ENCODE assay signal across 29 mouse cellular contexts in the genomic region with DNA sequence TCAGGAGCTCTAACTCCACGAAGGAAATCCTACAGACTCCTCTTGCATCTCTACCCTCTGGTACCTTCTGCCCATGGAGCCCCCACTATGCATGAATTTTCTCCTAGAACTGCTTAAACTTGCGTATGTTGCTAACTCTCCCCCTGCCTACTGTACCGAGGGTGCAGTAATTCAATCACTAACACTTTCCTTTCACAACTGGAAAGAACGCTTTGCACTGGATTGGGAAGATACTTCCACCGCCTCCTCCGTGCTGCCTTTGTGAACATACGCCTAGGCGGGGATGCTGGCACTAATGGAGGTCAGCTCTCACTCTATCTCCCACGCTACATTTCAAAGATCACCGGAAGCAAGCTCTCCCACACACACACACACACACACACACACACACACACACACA.
"Had no signal": no experiment of that assay in that cellular context is flagged by ENCODE, and none has a peak within 500 bp of the region (broad histone marks: within the 10 kb centered on the region; RNA-seq: fewer than 3 reads in every experiment).

No protein-coding gene starts in this region.

- DNase-seq: gastrocnemius, adult 2 months; gastrocnemius, postnatal 10 days; gastrocnemius, postnatal 25 days; heart, adult 2 months; heart, postnatal 4 days; kidney, adult 11 months; kidney, adult 2 months; kidney, adult 9 months; kidney, postnatal 14 days; kidney, postnatal 36 days; layer of hippocampus, adult 9-11 months; layer of hippocampus, postnatal 36 days; left cerebral cortex, postnatal 4 days had no signal

- H3K4me1 ChIP-seq: heart, embryonic 13.5 days; heart, embryonic 15.5 days; hindbrain, embryonic 10.5 days; hindbrain, embryonic 12.5 days; intestine, embryonic 15.5 days; kidney, embryonic 15.5 days; limb, embryonic 13.5 days; limb, embryonic 15.5 days; liver, embryonic 12.5 days had no signal

- H3K9me3 ChIP-seq: heart, embryonic 13.5 days; heart, embryonic 15.5 days; hindbrain, embryonic 10.5 days; hindbrain, embryonic 12.5 days; intestine, embryonic 15.5 days; kidney, embryonic 15.5 days; limb, embryonic 13.5 days; limb, embryonic 15.5 days; liver, embryonic 12.5 days had no signal

- H3K4me2 ChIP-seq: heart, embryonic 11.5 days; heart, embryonic 13.5 days; heart, embryonic 15.5 days; hindbrain, embryonic 12.5 days; hindbrain, embryonic 14.5 days; intestine, embryonic 15.5 days; kidney, embryonic 15.5 days; limb, embryonic 13.5 days; limb, embryonic 15.5 days; liver, embryonic 12.5 days had no signal

- H3K27ac ChIP-seq: gastrocnemius, adult 2 months; heart, adult 2 months; heart, embryonic 13.5 days; heart, embryonic 15.5 days; hindbrain, embryonic 10.5 days; hindbrain, embryonic 12.5 days; hindbrain, embryonic 14.5 days; intestine, embryonic 15.5 days; kidney, embryonic 15.5 days; kidney, postnatal 0 days; left cerebral cortex, adult 2 months; limb, embryonic 13.5 days; limb, embryonic 15.5 days; liver, embryonic 12.5 days; liver, embryonic 14.5 days had no signal

- H3K27me3 ChIP-seq: heart, embryonic 13.5 days; heart, embryonic 15.5 days; hindbrain, embryonic 12.5 days; intestine, embryonic 15.5 days; kidney, embryonic 15.5 days; limb, embryonic 13.5 days; limb, embryonic 15.5 days; liver, embryonic 12.5 days had no signal

- ATAC-seq: hindbrain, embryonic 16.5 days; inflammation-experienced regulatory T-cells, adult 6 months; intestine, embryonic 15.5 days; liver, embryonic 12.5 days had no signal

- H3K9ac ChIP-seq: heart, embryonic 13.5 days; heart, embryonic 15.5 days; hindbrain, embryonic 12.5 days; hindbrain, embryonic 14.5 days; intestine, embryonic 15.5 days; kidney, embryonic 15.5 days; limb, embryonic 13.5 days; limb, embryonic 15.5 days; liver, embryonic 12.5 days; liver, embryonic 14.5 days had no signal

- H3K4me3 ChIP-seq: gastrocnemius, adult 2 months; heart, adult 2 months; heart, embryonic 13.5 days; heart, embryonic 15.5 days; hindbrain, embryonic 10.5 days; hindbrain, embryonic 12.5 days; intestine, embryonic 15.5 days; kidney, embryonic 15.5 days; left cerebral cortex, adult 2 months; limb, embryonic 13.5 days; limb, embryonic 15.5 days; liver, embryonic 12.5 days had no signal
